Mouse (Mus musculus): ENCODE measurements around the gene 2310050C09Rik.

2310050C09Rik gene

GRCm38 (mm10) chr3:92870116-92870515, at the start of gene 2310050C09Rik:
Gene 2310050C09Rik, minus strand, starts transcription at chr3:92870216.
- DNase-seq (ENCODE audit: low read depth, low spot score): no peak

GRCm38 (mm10) chr3:92907571-92907970, 37.6 kb upstream of the 2310050C09Rik start:
- DNase-seq (ENCODE audit: low read depth, low spot score): peak; percentile 42

GRCm38 (mm10) chr3:92905182-92905581, 35.2 kb upstream of the 2310050C09Rik start:
- DNase-seq (ENCODE audit: low read depth, low spot score): no peak

- DNase-seq (ENCODE audit: low read depth, low spot score): peak; percentile 74
Measured at GRCm38 (mm10) chr3:92903640-92904039, 33.6 kb upstream of the 2310050C09Rik start.

GRCm38 (mm10) chr3:92902992-92903391, 33.0 kb upstream of the 2310050C09Rik start:
- peak; percentile 53 for DNase-seq (ENCODE audit: low read depth, low spot score)

GRCm38 (mm10) chr3:92894489-92894888, 24.5 kb upstream of the 2310050C09Rik start:
- DNase-seq (ENCODE audit: low read depth, low spot score): no peak

- no peak for DNase-seq (ENCODE audit: low read depth, low spot score)
Measured at GRCm38 (mm10) chr3:92894063-92894462, 24.0 kb upstream of the 2310050C09Rik start.

- DNase-seq (ENCODE audit: low read depth, low spot score): no peak
Measured at GRCm38 (mm10) chr3:92874180-92874579, 4.2 kb upstream of the 2310050C09Rik start.

- no peak for DNase-seq (ENCODE audit: low read depth, low spot score)
Measured at GRCm38 (mm10) chr3:92851186-92851585, 18.8 kb downstream of the 2310050C09Rik start, which contains the start of gene Lce1l. Gene Lce1l, minus strand, starts transcription at chr3:92851286.

GRCm38 (mm10) chr3:92827108-92827507, 42.9 kb downstream of the 2310050C09Rik start, which contains the start of gene Kprp:
Gene Kprp, minus strand, starts transcription at chr3:92827247.
- DNase-seq (ENCODE audit: low read depth, low spot score): no peak

- DNase-seq (ENCODE audit: low read depth, low spot score): no peak
Measured at GRCm38 (mm10) chr3:92825808-92826207, 44.2 kb downstream of the 2310050C09Rik start.

All from ES-CJ7 (cell line).